Mouse (Mus musculus) hindlimb bud, embryonic 11.5 days (tissue): ENCODE measurements around the gene Ypel2.

Experiments
- DNase-seq: peaks from one replicate; pipeline ENCODE4 v3.0.0-alpha.2; 2012; ENCODE audit warnings: low read depth, low spot score; ENCODE audit errors: extremely low spot score

The Ypel2 gene

GRCm38 (mm10) chr11:86995625-86996221 lies 2.2 kb upstream of the Ypel2 start:
- DNase-seq, result no peak

- no peak for DNase-seq
Observed at GRCm38 (mm10) chr11:86994791-86995624, 1.5 kb upstream of the Ypel2 start.

GRCm38 (mm10) chr11:86994330-86994729 lies 823 bp upstream of the Ypel2 start:
- DNase-seq, result no peak

- DNase-seq, result no peak
Observed at GRCm38 (mm10) chr11:86992461-86992988, 982 bp downstream of the Ypel2 start.

- DNase-seq, result no peak
Observed at GRCm38 (mm10) chr11:86991241-86991640, 2.3 kb downstream of the Ypel2 start.

GRCm38 (mm10) chr11:86990309-86990708 lies 3.2 kb downstream of the Ypel2 start:
- DNase-seq, result no peak

GRCm38 (mm10) chr11:86984990-86985389 lies 8.5 kb downstream of the Ypel2 start:
- DNase-seq, result no peak

- DNase-seq, result no peak
Observed at GRCm38 (mm10) chr11:86983056-86983455, 10.5 kb downstream of the Ypel2 start.

GRCm38 (mm10) chr11:86981229-86981791 lies 12.2 kb downstream of the Ypel2 start:
- no peak for DNase-seq

GRCm38 (mm10) chr11:86980526-86980925 lies 13.0 kb downstream of the Ypel2 start:
- DNase-seq, result no peak

GRCm38 (mm10) chr11:86979799-86980198 lies 13.7 kb downstream of the Ypel2 start:
- DNase-seq, result no peak

GRCm38 (mm10) chr11:86977242-86977641 lies 16.3 kb downstream of the Ypel2 start:
- DNase-seq, result no peak

- DNase-seq, result no peak
Observed at GRCm38 (mm10) chr11:86974401-86974800, 19.1 kb downstream of the Ypel2 start.

- DNase-seq, result no peak
Observed at GRCm38 (mm10) chr11:86973255-86973654, 20.3 kb downstream of the Ypel2 start.

- no peak for DNase-seq
Observed at GRCm38 (mm10) chr11:86971057-86971753, 22.3 kb downstream of the Ypel2 start.

- no peak for DNase-seq
Observed at GRCm38 (mm10) chr11:86969041-86969821, 24.3 kb downstream of the Ypel2 start.

- no peak for DNase-seq
Observed at GRCm38 (mm10) chr11:86967506-86967905, 26.0 kb downstream of the Ypel2 start.

GRCm38 (mm10) chr11:86966696-86967095 lies 26.8 kb downstream of the Ypel2 start:
- no peak for DNase-seq

- no peak for DNase-seq
Observed at GRCm38 (mm10) chr11:86965079-86965478, 28.4 kb downstream of the Ypel2 start.

GRCm38 (mm10) chr11:86963698-86964097 lies 29.8 kb downstream of the Ypel2 start:
- DNase-seq, result no peak
